Mouse (Mus musculus) heart, adult 2 months (tissue): Measurements from ENCODE around the gene Ldhd. TPM values are rescaled to one million over a fixed set of nuclear protein-coding genes. Genes with fewer than 3 reads are reported as not detected.

Experiments used
- DNase-seq, 2 experiments: peaks; one replicate each; pipeline ENCODE4 v3.0.0; 2021
- H3K27ac ChIP-seq: fragments of 200-600 bp; 2 replicates; pipeline ENCODE4 v1.8.1; 2022
- H3K27me3 ChIP-seq: fragments of 200-500 bp; 2 replicates; pipeline ENCODE4 v1.6.1; 2012; ENCODE audit warnings: mild to moderate bottlenecking, low read length, inconsistent platforms, mixed read lengths; ENCODE audit not compliant: control insufficient read depth, insufficient read depth
- H3K36me3 ChIP-seq: fragments of 200-500 bp; 2 replicates; pipeline ENCODE4 v1.6.1; 2012; ENCODE audit warnings: low read length, inconsistent platforms; ENCODE audit not compliant: control insufficient read depth, insufficient read depth
- H3K4me1 ChIP-seq: fragments of 200-500 bp; 2 replicates; pipeline ENCODE4 v1.6.1; 2011; ENCODE audit warnings: low read length; ENCODE audit not compliant: control insufficient read depth, insufficient read depth
- H3K4me3 ChIP-seq: fragments of 200-600 bp; 2 replicates; pipeline ENCODE4 v1.8.1; 2022
- H3K79me2 ChIP-seq: fragments of 200-500 bp; replicated peaks from 2 replicates; pipeline ENCODE4 v1.6.1; 2012; ENCODE audit warnings: mild to moderate bottlenecking, inconsistent platforms, low read length, moderate library complexity, mixed read lengths; ENCODE audit not compliant: control insufficient read depth, insufficient read depth
- H3K9ac ChIP-seq: fragments of 200-500 bp; 2 replicates; pipeline ENCODE4 v1.6.1; 2012; ENCODE audit warnings: low read depth, mild to moderate bottlenecking, control low read depth, inconsistent platforms, low read length, mixed read lengths
- CTCF ChIP-seq: fragments of 200-600 bp; IDR thresholded peaks from 2 replicates; pipeline ENCODE4 v1.8.1; 2022; ENCODE audit warnings: antibody characterized with exemption, mild to moderate bottlenecking, moderate library complexity
- EP300 ChIP-seq: fragments of 200-500 bp; IDR thresholded peaks from 2 replicates; pipeline ENCODE4 v1.6.1; 2011; ENCODE audit warnings: low read depth, low read length, control low read depth; ENCODE audit not compliant: insufficient read depth
- POLR2A ChIP-seq: fragments of 200-500 bp; IDR thresholded peaks from 2 replicates; pipeline ENCODE4 v1.6.1; 2011; ENCODE audit warnings: mild to moderate bottlenecking, low read depth, low read length, control low read depth; ENCODE audit not compliant: insufficient read depth
- WGBS: fragments of 180-500 bp; shearing (Covaris S2); methylation state at CpG from one replicate; pipeline ENCODE4 v1.1.7; 2018; 5-methylcytosine and 5-hydroxymethylcytosine counted together
- intact Hi-C: fragments of 180-260 bp; cut with DNase I; formaldehyde crosslinking; loops from one replicate; pipeline ENCODE4 v1.15.1; 2025
- long read RNA-seq: library from polyadenylated mRNA; stranded (forward); transcript quantifications from one replicate; pipeline ENCODE4 v2.0.0, GENCODE M21; 2021
- polyA plus RNA-seq: library from polyadenylated mRNA; depleted of rRNA; stranded (reverse); fragments of >200 nt; gene quantifications from 2 replicates; pipeline ENCODE4 v1.2.3, GENCODE M21; 2012; rRNA removed
- total RNA-seq, 2 experiments: library from RNA; stranded (reverse); gene quantifications; 2 replicates each; pipeline ENCODE4 v1.2.3; 2021

Ldhd gene
- total RNA-seq (10 to 100 TPM; 43.4 to 53.4 TPM), polyA plus RNA-seq (52.1 and 56.2 TPM in 2 replicates)
- long read RNA-seq, transcript Ldhd-201 (11 exons, 2,273 nt), result major isoform, 44 of 56 reads
- long read RNA-seq, partial matches to known transcripts, result 4 of 56 reads
- long read RNA-seq, other reads (novel, unspliced or antisense), result 6 of 56 reads

- TF ChIP-seq POLR2A (peak; percentile 77), CTCF (no peak), EP300 (peak; percentile 28; the same call in 1 of the 2 replicates)
- intact Hi-C loops, result no loop called here
- Histone ChIP-seq H3K9ac (peak within 1 kb of the TSS; percentile 64), H3K79me2 (no peaks in the 10 kb centered on the region), H3K36me3 (0 out of 2 replicates have a peak, but pooled peaks cover 3% of the 10 kb centered on the region), H3K4me1 (peaks cover 3% of the 10 kb centered on the region), H3K27me3 (no peaks in the 10 kb centered on the region), H3K27ac (peak within 1 kb of the TSS; percentile 80), H3K4me3 (peak within 1 kb of the TSS; percentile 49)
- peak; percentile 67 to 73 for DNase-seq
- WGBS, result 23% methylated on average over 13 of the region's 13 CpGs
These were observed at the start of gene Ldhd for GRCm38 (mm10) chr8:111630105-111630521. TSS of gene Ldhd (minus strand) at chr8:111630374.

- TF ChIP-seq EP300, result no peak
- no peak for TF ChIP-seq POLR2A
- TF ChIP-seq CTCF, result no peak
- Histone ChIP-seq H3K9ac (no peak overlapping the region), H3K4me1 (no peaks in the 10 kb centered on the region), H3K4me3 (no peak overlapping the region), H3K36me3 (no peaks in the 10 kb centered on the region), H3K79me2 (no peaks in the 10 kb centered on the region), H3K27ac (no peak overlapping the region), H3K27me3 (no peaks in the 10 kb centered on the region)
- WGBS, result 96% methylated on average over 7 of the region's 7 CpGs
- intact Hi-C loops, result loop anchor here (1.0 to 2.0 kb wide), 2 partner anchors 156 to 198 kb away; partner anchors contain the start of gene Tmem170
- no peak for DNase-seq
These were observed 48.7 kb upstream of the Ldhd start for GRCm38 (mm10) chr8:111678848-111679247.

GRCm38 (mm10) chr8:111678111-111678510, 47.9 kb upstream of the Ldhd start:
- peak; percentile 35 to 42 for DNase-seq
- WGBS, result 13% methylated on average over 3 of the region's 3 CpGs
- Histone ChIP-seq H3K36me3 (no peaks in the 10 kb centered on the region), H3K4me1 (no peaks in the 10 kb centered on the region), H3K79me2 (no peaks in the 10 kb centered on the region), H3K27ac (no peak overlapping the region), H3K27me3 (no peaks in the 10 kb centered on the region), H3K4me3 (no peak overlapping the region), H3K9ac (no peak overlapping the region)
- TF ChIP-seq POLR2A, result no peak
- 0 out of 2 replicates have a peak, but pooled peaks have one; percentile 49 for TF ChIP-seq EP300
- TF ChIP-seq CTCF, result peak; percentile 84
- intact Hi-C loops, result loop anchor here (1.0 to 2.0 kb wide), 2 partner anchors 157 to 199 kb away; partner anchors contain the start of gene Tmem170

GRCm38 (mm10) chr8:111676237-111676636, 46.1 kb upstream of the Ldhd start:
- Histone ChIP-seq H3K36me3 (no peaks in the 10 kb centered on the region), H3K27ac (no peak overlapping the region), H3K79me2 (no peaks in the 10 kb centered on the region), H3K4me1 (no peaks in the 10 kb centered on the region), H3K4me3 (no peak overlapping the region), H3K27me3 (no peaks in the 10 kb centered on the region), H3K9ac (no peak overlapping the region)
- DNase-seq, result no peak
- TF ChIP-seq EP300 (no peak), CTCF (peak; percentile 61)
- WGBS, result 80% methylated on average over 8 of the region's 8 CpGs
- intact Hi-C loops, result no loop called here

- intact Hi-C loops, result no loop called here
- no peaks in the 10 kb centered on the region for H3K27me3 ChIP-seq
- WGBS, result 71% methylated on average over 2 of the region's 2 CpGs
These were observed 36.6 kb upstream of the Ldhd start for GRCm38 (mm10) chr8:111666751-111667150.

GRCm38 (mm10) chr8:111662473-111662872, 32.3 kb upstream of the Ldhd start:
- H3K9ac ChIP-seq, result no peak overlapping the region
- intact Hi-C loops, result loop anchor here (1.0 to 5.0 kb wide), 5 partner anchors 36 to 319 kb away; no protein-coding TSS in a partner anchor

More at GRCm38 (mm10) chr8:111666751-111667150, 36.6 kb upstream of the Ldhd start:
- no peak for TF ChIP-seq CTCF
- TF ChIP-seq POLR2A, result no peak
- TF ChIP-seq EP300, result no peak
- Histone ChIP-seq H3K4me3 (no peak overlapping the region), H3K36me3 (no peaks in the 10 kb centered on the region), H3K4me1 (no peaks in the 10 kb centered on the region), H3K27ac (no peak overlapping the region), H3K79me2 (no peaks in the 10 kb centered on the region), H3K9ac (no peak overlapping the region)
- DNase-seq, result no peak

More at GRCm38 (mm10) chr8:111662473-111662872, 32.3 kb upstream of the Ldhd start:
- Histone ChIP-seq H3K36me3 (peaks cover 5% of the 10 kb centered on the region; the same call in 1 of the 2 replicates), H3K4me1 (peaks cover 10% of the 10 kb centered on the region), H3K4me3 (no peak overlapping the region), H3K27ac (no peak overlapping the region), H3K27me3 (no peaks in the 10 kb centered on the region), H3K79me2 (peaks cover under 1% of the 10 kb centered on the region; the same call in 1 of the 2 replicates)
- 85% methylated on average over 3 of the region's 3 CpGs for WGBS
- peak; percentile 78 to 87 for DNase-seq
- TF ChIP-seq CTCF, result peak; percentile 94; the same call in 1 of the 2 replicates
- TF ChIP-seq EP300, result peak; percentile 78
- TF ChIP-seq POLR2A, result no peak
